Mouse (Mus musculus) liver, postnatal 0 days (tissue): Measurements from ENCODE around the gene Amph. TPM values are rescaled to one million over a fixed set of nuclear protein-coding genes. Genes with fewer than 3 reads are reported as not detected.

Source experiments
- ATAC-seq: fragments of 200-750 bp; cut with Nextera tagmentation; 2 replicates; pipeline ENCODE4 v1.8.0; 2017; ENCODE audit warnings: mild to moderate bottlenecking, moderate library complexity
- DNase-seq: peaks from one replicate; pipeline ENCODE4 v3.0.0-alpha.2; 2016
- H3K27ac ChIP-seq: fragments of 300-500 bp; sonication (generic); 2 replicates; pipeline ENCODE4 v1.5.1; 2014; ENCODE audit warnings: antibody characterized with exemption, moderate library complexity, mild to moderate bottlenecking, low read depth
- H3K27me3 ChIP-seq: fragments of 300-500 bp; sonication (generic); 2 replicates; pipeline ENCODE4 v1.6.1; 2014; ENCODE audit warnings: low read length, control low read depth, mixed read lengths; ENCODE audit not compliant: insufficient read depth
- H3K36me3 ChIP-seq: fragments of 300-500 bp; sonication (generic); replicated peaks from 2 replicates; pipeline ENCODE4 v1.6.1; 2014; ENCODE audit warnings: mild to moderate bottlenecking, control low read depth, low read length, moderate library complexity, mixed read lengths; ENCODE audit not compliant: insufficient read depth
- H3K4me1 ChIP-seq: fragments of 300-500 bp; sonication (generic); 2 replicates; pipeline ENCODE4 v1.6.1; 2014; ENCODE audit warnings: antibody characterized with exemption, mild to moderate bottlenecking, control low read depth; ENCODE audit not compliant: insufficient read depth
- H3K4me2 ChIP-seq: fragments of 300-500 bp; sonication (generic); 2 replicates; pipeline ENCODE4 v1.6.1; 2014; ENCODE audit warnings: low read depth, mild to moderate bottlenecking, low read length, moderate library complexity, mixed read lengths
- H3K4me3 ChIP-seq: fragments of 300-500 bp; sonication (generic); 2 replicates; pipeline ENCODE4 v1.5.1; 2014; ENCODE audit warnings: low read depth, low read length
- H3K9ac ChIP-seq: fragments of 300-500 bp; sonication (generic); replicated peaks from 2 replicates; pipeline ENCODE4 v1.6.1; 2014; ENCODE audit warnings: mild to moderate bottlenecking, moderate library complexity
- H3K9me3 ChIP-seq: fragments of 300-500 bp; sonication (generic); 2 replicates; pipeline ENCODE4 v1.6.1; 2016; ENCODE audit warnings: mild to moderate bottlenecking, control low read depth, low read length, mixed read lengths
- CTCF ChIP-seq: sonication (generic); IDR thresholded peaks from 2 replicates; pipeline ENCODE4 v1.5.1; 2016; ENCODE audit warnings: antibody characterized with exemption, low read depth
- EP300 ChIP-seq: IDR thresholded peaks from 2 replicates; pipeline ENCODE4 v1.6.1; 2016; ENCODE audit warnings: antibody characterized with exemption, low read depth, mild to moderate bottlenecking
- WGBS: fragments of 180-500 bp; shearing (Covaris S2); extraction: QIAGEN DNeasy Blood & Tissue Kit; methylation state at CpG from one replicate; pipeline ENCODE4 v1.1.7; 2014; ENCODE audit not compliant: insufficient replicate concordance; 5-methylcytosine and 5-hydroxymethylcytosine counted together
- polyA plus RNA-seq: library from polyadenylated mRNA; unstranded; fragments of >200 nt; fragmentation: Nextera tagmentation; extraction: Ambion mirVana; gene quantifications from 2 replicates; pipeline ENCODE4 v1.2.1, GENCODE M21; 2015

Gene Amph
- polyA plus RNA-seq, 1 experiment from 2014 or later, result 0.04 TPM

DNA sequence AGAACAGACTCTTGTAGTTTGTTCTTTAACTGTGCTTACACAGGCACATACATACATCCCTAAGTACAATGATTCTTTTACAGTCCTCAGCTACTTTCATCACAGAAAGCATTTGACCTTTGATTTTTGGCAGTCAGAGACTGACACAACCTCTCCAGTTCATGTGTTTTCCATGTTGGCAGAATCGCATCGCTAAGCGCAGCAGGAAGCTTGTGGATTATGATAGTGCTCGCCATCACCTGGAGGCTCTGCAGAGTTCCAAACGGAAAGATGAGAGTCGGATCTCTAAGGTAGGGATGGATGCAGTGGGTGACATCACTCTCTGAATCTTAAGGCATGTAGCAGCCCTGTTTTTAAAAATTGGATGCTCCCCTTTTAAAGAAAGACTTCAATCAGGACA lies 146.6 kb downstream of the Amph start:
- H3K4me3 ChIP-seq, result no peak overlapping the region
- no peak for ATAC-seq
- no peak overlapping the region for H3K9ac ChIP-seq
- H3K4me2 ChIP-seq, result no peak overlapping the region
- 82% methylated on average over 6 of the region's 6 CpGs for WGBS
- no peaks in the 10 kb centered on the region for H3K36me3 ChIP-seq
- TF ChIP-seq CTCF, result no peak
- TF ChIP-seq EP300, result no peak
- no peaks in the 10 kb centered on the region for H3K4me1 ChIP-seq
- no peaks in the 10 kb centered on the region for H3K9me3 ChIP-seq
- no peaks in the 10 kb centered on the region for H3K27me3 ChIP-seq
- no peak for DNase-seq
- no peak overlapping the region for H3K27ac ChIP-seq

DNA sequence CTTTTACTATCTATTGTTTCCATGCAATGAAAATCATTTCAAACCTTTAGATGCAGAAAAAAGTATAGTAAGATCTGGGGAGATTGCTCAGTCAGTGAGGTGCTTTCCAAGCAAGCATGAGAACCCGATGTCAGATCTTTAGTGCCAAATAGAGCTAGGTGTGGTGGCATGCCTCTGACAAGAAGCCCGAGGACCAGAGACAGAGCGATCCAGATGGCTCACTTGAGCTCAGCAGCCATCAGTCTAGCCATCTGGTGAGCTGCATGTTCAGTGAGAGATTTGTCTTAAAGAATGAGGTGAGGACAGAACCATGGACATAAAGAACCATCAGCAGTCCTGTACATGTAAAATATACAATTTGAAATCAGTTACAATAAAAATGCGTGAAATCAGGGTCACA lies 149.1 kb downstream of the Amph start:
- Histone ChIP-seq H3K27ac (no peak overlapping the region), H3K9ac (no peak overlapping the region), H3K9me3 (no peaks in the 10 kb centered on the region), H3K4me1 (no peaks in the 10 kb centered on the region), H3K4me3 (no peak overlapping the region), H3K36me3 (no peaks in the 10 kb centered on the region), H3K4me2 (no peak overlapping the region), H3K27me3 (no peaks in the 10 kb centered on the region)
- DNase-seq, result no peak
- ATAC-seq, result no peak
- TF ChIP-seq CTCF, result no peak
- TF ChIP-seq EP300, result no peak
- WGBS, result 80% methylated on average over 4 of the region's 4 CpGs

DNA sequence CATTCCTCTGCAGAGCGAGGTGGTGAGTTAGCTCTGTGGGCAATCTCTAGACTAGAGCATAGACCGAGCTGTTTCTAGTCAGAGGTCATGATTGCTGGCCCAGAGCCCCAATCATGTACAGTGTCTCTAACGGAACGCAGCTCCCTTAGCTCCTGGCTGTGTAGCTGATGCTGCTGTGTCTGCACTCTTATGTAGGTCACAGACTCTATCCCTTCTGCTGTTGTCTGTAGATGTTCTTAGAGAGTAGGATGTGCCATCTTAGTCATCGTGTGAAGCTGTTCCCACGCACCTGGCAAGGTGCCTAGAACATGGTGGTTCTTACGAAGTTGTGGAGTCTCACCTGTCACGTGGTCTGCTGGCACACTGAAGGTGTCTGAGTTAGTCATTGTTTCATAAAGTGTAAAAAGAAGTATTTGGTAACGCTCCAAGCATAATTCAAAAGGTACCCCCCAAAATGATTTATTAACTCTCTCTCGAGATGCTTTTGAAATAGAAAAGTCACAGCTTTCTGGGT lies 153.9 kb downstream of the Amph start:
- DNase-seq (no peak), ATAC-seq (no peak)
- H3K9ac ChIP-seq, result no peak overlapping the region
- no peak overlapping the region for H3K4me2 ChIP-seq
- no peak overlapping the region for H3K4me3 ChIP-seq
- H3K36me3 ChIP-seq, result no peaks in the 10 kb centered on the region
- 78% methylated on average over 10 of the region's 10 CpGs for WGBS
- no peaks in the 10 kb centered on the region for H3K9me3 ChIP-seq
- H3K4me1 ChIP-seq, result no peaks in the 10 kb centered on the region
- TF ChIP-seq CTCF (no peak), EP300 (no peak)
- no peaks in the 10 kb centered on the region for H3K27me3 ChIP-seq
- no peak overlapping the region for H3K27ac ChIP-seq

DNA sequence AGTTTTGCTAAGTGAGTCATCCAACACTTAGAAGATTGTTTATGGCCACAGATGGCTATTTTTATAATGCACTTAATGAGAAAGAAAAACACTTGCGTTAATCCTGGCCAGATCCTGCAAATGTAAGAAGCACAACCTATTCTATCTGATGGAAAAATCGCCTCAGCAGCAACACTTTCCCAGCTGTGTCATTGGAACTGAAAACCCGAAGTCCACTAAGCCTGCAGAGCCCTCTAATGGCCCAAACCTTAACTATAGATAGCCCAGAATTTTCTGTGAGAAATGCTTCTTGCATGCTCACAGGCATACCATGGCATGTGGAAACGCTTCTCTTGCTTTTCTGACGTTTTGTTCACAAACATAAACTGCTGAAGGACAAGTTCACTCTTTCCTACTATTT lies 158.4 kb downstream of the Amph start:
- no peak overlapping the region for H3K9ac ChIP-seq
- ATAC-seq (no peak), DNase-seq (no peak)
- no peak overlapping the region for H3K27ac ChIP-seq
- WGBS, result 49% methylated on average over 5 of the region's 5 CpGs
- no peaks in the 10 kb centered on the region for H3K27me3 ChIP-seq
- TF ChIP-seq CTCF, result no peak
- no peak for TF ChIP-seq EP300
- no peak overlapping the region for H3K4me3 ChIP-seq
- H3K4me2 ChIP-seq, result no peak overlapping the region
- H3K4me1 ChIP-seq, result no peaks in the 10 kb centered on the region
- no peaks in the 10 kb centered on the region for H3K36me3 ChIP-seq
- no peaks in the 10 kb centered on the region for H3K9me3 ChIP-seq

DNA sequence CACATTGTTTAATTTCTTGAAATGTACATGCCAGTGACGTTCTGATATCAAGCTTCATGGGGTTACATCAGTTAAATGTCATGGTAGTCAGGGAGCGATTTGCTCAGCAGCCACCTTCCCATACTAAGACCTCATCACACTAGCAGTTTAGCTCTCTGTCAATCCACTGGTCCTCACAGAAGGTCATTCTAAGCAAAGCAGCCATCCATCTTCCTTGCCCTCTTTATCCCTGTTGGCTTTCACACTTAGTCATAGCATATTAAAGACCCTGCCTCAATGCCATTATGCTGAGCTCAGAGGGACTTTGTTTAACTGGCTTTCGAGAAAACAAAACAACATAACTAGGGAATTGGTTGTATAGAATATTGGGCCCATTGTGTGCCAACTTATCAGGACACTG lies 161.3 kb downstream of the Amph start:
- Histone ChIP-seq H3K27me3 (no peaks in the 10 kb centered on the region), H3K9me3 (no peaks in the 10 kb centered on the region), H3K4me1 (peaks cover 3% of the 10 kb centered on the region; the same call in 1 of the 2 replicates), H3K27ac (no peak overlapping the region), H3K9ac (no peak overlapping the region), H3K36me3 (no peaks in the 10 kb centered on the region), H3K4me2 (no peak overlapping the region), H3K4me3 (no peak overlapping the region)
- DNase-seq (no peak), ATAC-seq (no peak)
- no peak for TF ChIP-seq CTCF
- no peak for TF ChIP-seq EP300
- WGBS, result 54% methylated on average over 3 of the region's 3 CpGs

DNA sequence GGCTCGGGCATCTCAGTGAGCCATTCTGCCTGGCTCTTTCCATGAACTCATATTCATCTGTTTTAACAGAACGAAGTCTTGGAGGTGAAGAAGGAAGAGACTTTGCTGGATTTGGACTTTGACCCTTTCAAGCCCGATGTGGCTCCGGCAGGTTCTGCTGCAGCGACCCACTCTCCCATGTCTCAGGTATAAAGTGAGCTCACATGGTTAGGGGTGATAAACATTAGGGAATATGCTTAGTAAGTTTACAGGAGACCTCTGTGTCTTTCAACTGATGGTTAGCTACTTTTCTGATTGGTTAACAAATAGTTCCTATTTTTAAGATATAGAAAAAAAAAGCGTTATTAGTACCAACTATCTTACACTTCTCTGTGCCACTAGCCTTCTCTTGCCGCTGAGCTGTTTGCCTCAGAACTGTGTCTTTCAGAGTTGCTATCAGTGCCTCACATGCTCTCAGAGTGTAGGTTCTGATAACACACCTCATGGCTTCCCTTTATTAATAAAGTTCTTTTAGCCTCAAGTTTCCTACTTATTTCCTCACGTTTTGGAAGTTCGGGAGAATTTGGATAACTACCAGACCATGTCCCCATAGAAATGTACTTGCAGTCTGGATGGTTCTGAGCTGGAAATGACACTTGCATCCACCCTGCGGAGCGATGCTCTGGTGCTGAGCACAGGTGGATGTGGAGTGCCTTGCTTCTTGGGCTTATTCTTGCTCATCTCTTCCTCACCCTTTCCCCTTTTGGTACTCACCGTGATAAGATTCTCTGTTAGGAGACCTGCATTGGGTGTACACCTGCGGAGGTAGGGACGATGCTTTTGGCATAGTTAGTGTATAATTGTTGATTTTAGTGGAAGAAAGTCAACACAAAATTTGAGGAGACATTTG lies 165.3 kb downstream of the Amph start:
- Histone ChIP-seq H3K36me3 (no peaks in the 10 kb centered on the region), H3K9me3 (no peaks in the 10 kb centered on the region), H3K4me1 (peaks cover 3% of the 10 kb centered on the region; the same call in 1 of the 2 replicates), H3K4me3 (no peak overlapping the region), H3K27ac (no peak overlapping the region), H3K27me3 (no peaks in the 10 kb centered on the region), H3K9ac (no peak overlapping the region), H3K4me2 (no peak overlapping the region)
- WGBS, result 69% methylated on average over 14 of the region's 14 CpGs
- peak; percentile 80 for TF ChIP-seq EP300
- TF ChIP-seq CTCF, result no peak
- ATAC-seq (peak; percentile 44; the same call in 1 of the 2 replicates), DNase-seq (no peak)
